Mouse (Mus musculus) E14TG2a.4 (cell line): Measurements from ENCODE around the gene Tmtc4.

ENCODE experiments used
- CTCF ChIP-seq: conservative IDR thresholded peaks from 2 replicates; pipeline ENCODE4 v1.5.1; 2014; ENCODE audit warnings: low read length
- NANOG ChIP-seq: IDR thresholded peaks from 2 replicates; pipeline ENCODE4 v1.6.1; 2014; ENCODE audit warnings: borderline replicate concordance, low read length, mixed read lengths
- POU5F1 ChIP-seq: IDR thresholded peaks from 2 replicates; pipeline ENCODE4 v1.6.1; 2014; ENCODE audit warnings: low read length, borderline replicate concordance

DNA sequence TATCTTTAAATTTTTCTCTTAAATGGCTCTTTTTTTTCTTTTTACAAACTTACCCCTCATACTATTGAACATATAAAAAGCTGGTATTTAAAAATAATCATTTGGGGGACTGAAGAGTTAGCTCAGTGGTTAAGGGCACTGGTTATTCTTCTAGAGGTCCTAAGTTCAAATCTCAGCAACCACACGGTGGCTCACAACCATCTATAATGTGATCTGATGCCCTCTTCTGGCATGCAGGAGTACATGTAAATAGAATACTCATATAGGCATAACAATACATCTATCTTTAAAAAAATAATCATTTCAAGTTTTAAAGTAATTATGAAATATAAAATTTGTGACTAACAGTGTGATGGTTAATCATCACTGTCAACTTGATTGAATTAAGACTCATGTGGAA lies 32.5 kb upstream of the Tmtc4 start:
- no peak for TF ChIP-seq CTCF
- no peak for TF ChIP-seq POU5F1
- TF ChIP-seq NANOG: no peak
